Mouse (Mus musculus): Measurements from ENCODE around the gene Gm38655. TPM values are rescaled to one million over a fixed set of nuclear protein-coding genes. Genes with fewer than 3 reads are reported as not detected.
A peak's percentile ranks its signal among the peaks of the same experiment; 100 is the strongest.
"Not testable (repeated sequence)": the region's sequence is repeated elsewhere in the genome, so short reads cannot be mapped to it uniquely, and the experiment has no call there.

The Gm38655 gene
- total RNA-seq, 2 experiments from 2014 or later: not detected

DNA sequence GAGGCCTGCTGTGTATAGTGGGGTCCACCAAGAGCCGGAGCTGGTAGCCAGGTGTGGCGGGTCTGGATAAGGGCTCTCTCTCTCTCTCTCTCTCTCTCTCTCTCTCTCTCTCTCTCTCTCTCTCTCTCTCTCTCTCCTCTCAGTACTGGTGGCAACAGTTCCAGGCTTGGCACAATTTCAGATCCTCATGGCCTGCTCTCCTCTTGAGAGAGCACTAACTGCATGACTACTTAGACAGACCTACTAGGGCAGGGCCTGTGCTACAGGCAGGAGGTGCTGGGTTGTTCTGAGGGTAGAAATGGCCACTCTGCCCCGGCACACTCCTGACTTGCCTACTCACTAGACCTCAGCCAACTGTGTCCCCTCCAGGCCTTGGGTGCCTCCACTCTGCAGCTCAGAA, 2.7 kb downstream of the Gm38655 start:
- DNase-seq (ENCODE audit: low spot score in 2 of 2): no peak

DNA sequence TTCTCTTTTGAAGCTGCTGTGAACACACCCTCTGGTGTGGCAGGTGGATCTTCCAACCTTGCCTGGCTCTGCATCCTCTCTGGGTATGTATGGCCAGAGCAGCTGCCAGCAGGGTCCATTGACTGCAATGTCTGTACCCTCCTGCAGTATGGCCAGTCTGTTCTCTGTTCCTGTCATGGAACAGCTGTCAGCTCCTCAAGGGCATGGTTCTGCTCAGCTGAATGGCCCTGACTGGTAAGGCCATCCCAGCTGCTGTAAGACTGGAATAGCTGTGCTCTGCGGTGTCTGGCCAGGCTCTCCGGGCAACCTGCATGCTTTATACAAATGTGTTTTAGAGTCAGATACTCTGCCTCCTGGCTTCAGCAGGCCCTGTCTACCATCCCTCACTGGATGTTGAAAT, 5.6 kb downstream of the Gm38655 start:
- DNase-seq (ENCODE audit: low spot score in 2 of 2): no peak

DNA sequence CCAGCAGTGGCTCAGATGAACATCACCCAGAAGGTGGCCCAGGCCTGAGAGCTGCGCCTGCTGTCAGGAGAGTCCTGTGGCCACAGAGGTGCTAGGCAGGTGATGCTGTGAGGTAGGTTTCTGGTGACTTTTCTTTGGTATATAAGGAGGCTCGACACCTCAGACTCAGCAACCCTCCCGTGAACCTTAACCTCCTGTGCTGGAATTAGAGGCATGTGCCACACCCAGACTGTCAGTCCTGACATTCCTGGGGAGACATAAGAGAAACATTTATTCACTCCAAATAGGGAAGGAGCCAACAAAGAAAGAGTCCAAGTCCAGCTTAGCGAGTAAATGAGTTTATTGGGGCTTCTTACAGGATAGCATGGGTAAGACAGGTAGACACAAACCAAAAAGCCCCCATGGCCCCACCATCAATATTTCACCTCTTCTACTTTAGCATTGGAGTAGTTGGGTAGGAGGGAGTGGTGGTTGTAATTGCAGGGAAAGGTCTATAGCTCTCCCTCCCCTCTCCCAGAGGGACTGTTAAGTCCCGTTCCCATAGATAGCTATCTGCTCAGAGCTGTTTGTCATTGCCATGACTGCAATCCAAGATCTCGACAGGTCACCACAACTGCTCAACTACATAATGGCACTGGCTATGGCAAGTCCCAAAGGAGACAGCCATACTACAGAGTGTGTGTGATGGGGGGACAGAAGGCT, 9.2 kb downstream of the Gm38655 start:
- DNase-seq (ENCODE audit: low spot score in 2 of 2): no peak

DNA sequence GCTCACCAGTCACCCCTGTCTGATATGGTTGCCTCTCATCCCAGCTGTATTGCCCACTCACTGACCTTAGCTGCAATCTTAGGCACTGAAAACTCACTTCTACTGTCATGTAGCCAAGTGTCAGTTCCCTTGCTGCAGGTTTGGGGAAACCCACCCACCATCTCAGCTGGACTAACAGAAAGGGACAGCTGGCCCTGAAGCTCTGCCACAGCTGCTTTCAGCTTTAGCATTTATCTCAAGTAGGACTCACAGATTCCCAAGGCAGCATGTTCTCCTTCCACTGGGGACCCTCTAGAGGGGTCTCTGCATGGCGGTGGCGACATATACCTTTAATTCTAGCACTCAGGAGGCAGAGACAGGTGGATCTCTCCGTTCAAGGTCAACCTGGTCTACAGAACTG, 10.5 kb downstream of the Gm38655 start:
- no peak for DNase-seq (ENCODE audit: low spot score in 2 of 2)

DNA sequence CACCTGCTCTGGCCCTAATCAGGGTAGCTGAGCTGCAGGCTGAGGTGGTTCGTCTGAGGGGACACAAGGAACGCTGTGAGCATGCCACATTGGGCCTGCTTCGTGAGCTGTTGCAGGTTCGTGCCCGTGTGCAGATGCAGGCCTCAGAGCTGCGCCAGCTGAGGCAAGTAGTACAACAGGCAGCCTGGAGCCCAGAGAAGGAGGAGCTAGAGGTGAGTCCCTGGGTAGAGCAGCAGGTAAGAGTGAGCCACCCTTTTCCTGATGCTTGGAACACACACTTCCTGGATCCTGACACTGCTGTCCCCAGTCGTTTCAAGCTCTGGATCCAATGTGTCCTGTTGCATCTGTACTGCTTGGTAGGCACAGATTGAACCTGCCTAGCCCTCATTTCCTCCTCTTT, 11.9 kb downstream of the Gm38655 start:
- DNase-seq (ENCODE audit: low spot score in 2 of 2): no peak

DNA sequence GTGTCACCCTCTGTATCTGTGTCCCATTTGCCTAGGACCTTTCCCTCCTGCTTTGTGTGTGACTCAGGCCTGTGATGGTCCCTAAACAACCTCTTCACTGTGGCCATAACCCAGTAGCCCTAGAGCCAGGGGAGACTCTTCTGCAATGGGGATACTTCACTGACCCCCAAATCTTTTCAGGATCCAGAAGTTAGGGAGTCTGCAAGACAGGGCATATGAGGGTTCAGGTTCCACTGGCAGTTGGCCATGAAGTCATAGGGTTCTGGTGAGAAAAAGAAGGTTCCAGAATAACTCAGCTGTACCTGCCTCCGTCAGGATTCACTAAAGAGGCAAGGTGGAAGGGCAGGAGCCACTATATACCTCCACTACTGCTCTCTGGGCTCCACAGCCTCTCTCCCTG, 13.1 kb downstream of the Gm38655 start, which contains the start of gene Ccdc154:
Gene Ccdc154 (plus strand): TSS at position 301 of the 400 bp plus-strand sequence.
- DNase-seq (ENCODE audit: low spot score in 2 of 2): no peak

DNA sequence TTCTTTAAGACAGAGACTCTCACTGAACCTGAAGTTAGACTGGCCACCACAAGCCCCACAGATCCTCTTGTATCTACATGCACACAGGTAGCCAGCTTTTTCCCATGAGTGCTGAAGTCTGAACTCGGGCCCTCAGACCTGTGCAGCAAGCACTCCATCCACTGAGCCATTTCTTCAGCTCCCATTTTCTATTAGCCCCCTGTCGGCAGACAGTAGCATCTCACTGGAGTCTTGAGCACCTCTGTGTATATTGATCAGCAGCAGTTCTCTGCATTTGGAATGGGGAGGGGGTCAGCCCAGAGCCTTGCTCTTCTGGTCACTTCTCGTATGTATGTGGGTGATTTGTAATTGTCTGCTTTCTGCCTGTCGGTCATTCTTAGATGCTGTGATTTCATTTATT, 35.3 kb downstream of the Gm38655 start:
- DNase-seq (ENCODE audit: low spot score in 2 of 2): no peak

DNA sequence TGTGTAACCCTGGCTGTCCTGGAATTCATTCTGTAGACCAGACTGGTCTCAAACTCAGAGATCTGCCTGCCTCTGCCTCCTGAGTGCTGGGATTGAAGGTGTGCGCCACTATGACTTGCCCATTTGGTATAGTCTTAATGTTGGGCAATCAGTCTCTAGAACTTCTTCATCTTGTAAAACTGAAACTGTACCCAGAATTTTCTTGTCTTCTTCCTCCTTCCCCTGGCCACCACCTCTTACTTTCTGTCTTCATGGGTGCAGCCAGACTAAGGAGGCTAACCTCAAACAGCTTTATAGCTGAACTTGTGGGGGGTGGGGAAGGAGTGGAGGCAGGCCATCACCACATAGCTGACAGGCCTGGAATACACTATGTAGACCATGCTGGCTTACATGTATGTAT, 36.5 kb downstream of the Gm38655 start:
- no peak for DNase-seq (ENCODE audit: low spot score in 2 of 2)

DNA sequence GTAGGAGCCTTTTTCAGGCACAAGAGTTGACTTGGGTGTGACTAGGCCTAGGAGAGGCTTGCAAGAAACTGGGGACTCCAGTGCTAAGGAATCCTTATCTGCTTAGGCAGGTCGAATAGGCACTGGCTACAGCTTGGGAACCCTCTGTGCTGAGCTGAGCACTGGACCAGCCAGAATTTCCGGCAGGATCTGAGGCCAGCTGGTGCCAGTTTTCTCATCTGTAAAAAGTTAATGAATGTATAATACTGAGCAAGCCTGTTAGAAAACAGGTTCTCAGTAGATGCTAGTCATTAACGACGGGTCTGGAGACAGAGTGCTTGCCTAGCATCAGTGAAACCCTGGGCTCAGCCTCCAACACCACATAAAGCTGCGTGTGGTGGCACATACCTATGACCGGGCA, 39.6 kb downstream of the Gm38655 start:
- no peak for DNase-seq (ENCODE audit: low spot score in 2 of 2)

DNA sequence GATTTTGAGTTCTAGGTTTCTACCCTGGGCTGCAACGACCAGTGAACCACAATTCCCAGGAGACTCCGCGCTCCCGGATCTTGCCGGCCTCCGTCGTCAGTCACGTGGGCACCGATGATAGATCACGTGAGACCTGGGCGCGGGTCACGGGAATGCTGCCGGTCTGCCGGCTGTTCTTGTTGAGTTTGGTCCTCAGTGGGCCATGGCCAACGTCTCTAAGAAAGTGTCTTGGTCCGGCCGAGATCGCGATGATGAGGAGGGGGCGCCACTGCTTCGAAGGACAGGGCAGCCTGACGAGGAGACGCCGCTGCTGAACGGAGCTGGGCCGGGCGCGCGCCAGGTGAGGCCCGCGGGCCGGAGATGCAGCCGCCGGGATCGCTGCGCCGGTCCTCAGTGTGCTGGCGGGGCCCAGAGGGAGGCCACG, 42.0 kb downstream of the Gm38655 start, which contains the start of gene Clcn7:
Gene Clcn7 (plus strand): TSS at position 117 of the 424 bp plus-strand sequence.
- peak; percentile 91 to 95 for DNase-seq (ENCODE audit: low spot score in 2 of 2)

DNA sequence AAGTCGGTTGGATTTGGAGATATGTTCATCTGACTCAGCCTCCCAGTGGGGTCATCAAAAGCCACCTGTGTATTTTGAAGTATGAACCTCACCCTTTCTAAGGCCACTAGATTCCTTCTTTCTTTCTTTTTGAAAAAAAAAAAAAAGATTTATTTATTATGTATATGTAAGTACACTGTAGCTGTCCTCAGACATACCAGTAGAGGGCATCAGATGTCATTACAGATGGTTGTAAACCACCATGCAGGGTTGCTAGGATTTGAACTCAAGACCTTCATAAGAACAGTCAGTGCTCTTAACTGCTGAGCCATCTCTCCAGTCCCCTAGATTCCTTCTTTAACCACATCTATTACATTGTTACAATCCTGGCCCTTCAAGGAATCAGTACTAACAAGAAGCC, 45.2 kb downstream of the Gm38655 start:
- DNase-seq (ENCODE audit: low spot score in 2 of 2): no peak

DNA sequence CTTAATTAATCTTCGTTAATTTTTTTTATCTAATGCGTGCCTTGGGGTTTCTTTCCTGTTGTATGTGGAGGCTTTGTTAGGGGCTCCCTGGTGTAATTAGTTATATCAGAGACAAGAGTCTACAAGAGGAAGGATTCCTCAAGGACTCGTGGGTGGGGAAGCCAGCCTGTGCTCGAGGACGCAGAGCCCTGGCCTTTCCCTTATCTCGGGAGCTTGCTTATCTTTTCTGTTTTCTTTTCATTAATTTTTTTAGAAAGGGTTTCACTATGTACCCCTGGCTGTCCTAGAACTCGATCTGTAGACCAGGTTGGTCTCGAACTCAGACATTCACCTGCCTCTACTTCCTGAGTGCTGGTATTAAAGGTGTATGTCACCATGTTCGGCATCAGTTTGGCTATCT, 47.6 kb downstream of the Gm38655 start:
- DNase-seq (ENCODE audit: low spot score in 2 of 2): no peak

DNA sequence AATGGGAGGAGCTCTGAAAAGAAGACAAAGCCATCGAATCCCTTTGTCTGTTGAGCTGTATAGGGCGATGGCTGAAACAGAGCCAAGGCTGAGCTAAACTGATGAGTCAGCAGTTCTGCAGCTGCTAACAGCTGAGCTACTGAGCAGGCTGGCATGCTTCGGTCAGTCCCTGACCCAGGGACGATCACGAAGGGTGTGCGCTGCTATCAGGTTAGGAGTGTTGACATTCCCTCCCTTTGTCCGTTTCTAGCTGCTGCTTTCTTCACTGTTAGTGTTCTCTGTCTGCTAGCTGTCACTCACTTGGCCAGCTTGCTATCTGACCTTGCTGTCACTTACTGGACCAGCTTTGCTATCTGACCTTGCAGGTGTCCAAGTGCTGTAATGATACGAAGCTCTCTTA, 48.2 kb downstream of the Gm38655 start:
- no peak for DNase-seq (ENCODE audit: low spot score in 2 of 2)

DNA sequence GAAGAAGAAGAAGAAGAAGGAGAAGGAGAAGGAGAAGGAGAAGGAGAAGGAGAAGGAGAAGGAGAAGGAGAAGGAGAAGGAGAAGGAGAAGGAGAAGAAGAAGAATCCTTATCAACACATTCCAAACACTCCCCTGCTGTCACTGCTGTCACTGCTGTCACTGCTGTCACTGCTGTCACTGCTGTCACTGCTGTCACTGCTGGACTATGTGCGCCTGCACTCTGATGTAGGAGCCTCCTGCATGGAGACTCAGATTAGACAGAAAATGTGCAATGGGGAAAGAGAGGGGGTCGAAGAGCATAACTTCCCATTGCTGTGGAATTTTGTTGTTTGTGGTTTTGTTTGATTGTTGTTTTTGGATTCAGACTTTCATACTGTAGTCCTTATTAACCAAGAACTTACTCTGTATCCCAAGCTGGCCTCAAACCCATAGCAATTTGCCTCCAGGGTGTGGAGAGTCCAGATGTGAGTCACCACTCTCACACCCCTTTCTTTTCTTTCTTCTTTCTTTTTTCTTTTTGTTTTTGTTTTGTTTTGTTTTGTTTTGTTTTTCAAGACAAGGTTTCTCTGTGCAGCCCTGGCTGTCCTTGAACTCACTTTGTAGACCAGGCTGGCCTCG, 49.7 kb downstream of the Gm38655 start:
- DNase-seq (ENCODE audit: low spot score in 2 of 2): not testable (repeated sequence)

DNA sequence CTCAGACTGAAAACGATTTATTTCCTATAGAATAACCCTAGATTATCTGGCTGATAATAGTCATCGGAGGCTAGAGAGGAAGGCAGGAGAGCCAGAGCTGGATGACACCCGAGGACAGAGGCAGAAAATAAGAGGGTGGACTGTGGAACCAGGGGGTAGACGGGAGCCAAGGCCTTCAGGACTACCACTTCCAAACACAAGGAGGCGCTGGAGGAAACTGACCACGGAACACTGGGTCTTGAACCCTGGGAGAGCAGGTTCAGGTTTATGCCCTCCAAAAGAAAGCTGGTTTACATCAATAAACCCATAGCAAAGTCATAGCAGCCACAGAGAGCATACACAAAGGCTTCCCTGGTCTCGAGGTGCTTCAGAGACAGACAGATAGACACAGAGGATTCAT, 51.3 kb downstream of the Gm38655 start:
- no peak for DNase-seq (ENCODE audit: low spot score in 2 of 2)

Other genes with a start within 250 kb of the Gm38655 start
- gene Mapk8ip3, start 238.5 kb downstream of the Gm38655 start, total RNA-seq (2021): 100 to 1,000 TPM; 312 to 326 TPM
- 10 to 100 TPM; 11.2 TPM for gene Jpt2, start 214.8 kb downstream of the Gm38655 start, total RNA-seq (2021)
- 10 to 100 TPM; 24.0 to 28.5 TPM for gene Cramp1l, start 159.7 kb downstream of the Gm38655 start, total RNA-seq (2021)
- 10 to 100 TPM; 25.4 to 31.9 TPM for gene Ift140, start 159.4 kb downstream of the Gm38655 start, total RNA-seq (2021)
- gene Tmem204, start 91.9 kb downstream of the Gm38655 start, total RNA-seq (2021): 10 to 100 TPM; 10.1 to 10.7 TPM
- gene Telo2, start 59.5 kb downstream of the Gm38655 start, total RNA-seq (2021): 10 to 100 TPM; 30.1 to 33.4 TPM
- 1 to 10 TPM; 1.4 to 1.6 TPM for gene Ptx4, start 54.7 kb downstream of the Gm38655 start, total RNA-seq (2021)
- gene Clcn7, start 42.1 kb downstream of the Gm38655 start, total RNA-seq (2021): 10 to 100 TPM; 47.3 to 51.1 TPM
- gene Ccdc154, start 13.0 kb downstream of the Gm38655 start, total RNA-seq (2021): under 1 TPM in 1 of 2 experiments, not detected in 1; 0.26 TPM
- 10 to 100 TPM; 17.8 to 19.2 TPM for gene BC003965, start 9.1 kb upstream of the Gm38655 start, total RNA-seq (2021)
- gene Unkl, start 12.9 kb upstream of the Gm38655 start, total RNA-seq (2021): 10 to 100 TPM; 33.9 to 37.0 TPM
- gene Gnptg, start 64.7 kb upstream of the Gm38655 start, total RNA-seq (2021): 10 to 100 TPM; 64.4 to 71.9 TPM
- gene Tsr3, start 64.7 kb upstream of the Gm38655 start, total RNA-seq (2021): 10 to 100 TPM; 25.0 to 26.6 TPM
- gene Baiap3, start 80.9 kb upstream of the Gm38655 start, total RNA-seq (2021): 10 to 100 TPM in 1 of 2 experiments, 1 to 10 TPM in 1; 9.7 to 11.3 TPM
- gene Ube2i, start 99.2 kb upstream of the Gm38655 start, total RNA-seq (2021): 100 to 1,000 TPM; 208 to 219 TPM
- gene Prss34, start 122.9 kb upstream of the Gm38655 start, total RNA-seq (2021): not detected
- gene Prss28, start 133.2 kb upstream of the Gm38655 start, total RNA-seq (2021): not detected
- gene Prss29, start 143.2 kb upstream of the Gm38655 start, total RNA-seq (2021): not detected
- not detected for gene Tpsab1, start 170.1 kb upstream of the Gm38655 start, total RNA-seq (2021)
- gene Tpsb2, start 190.8 kb upstream of the Gm38655 start, total RNA-seq (2021): 1 to 10 TPM in 1 of 2 experiments, under 1 TPM in 1; 0.36 to 1.8 TPM
- not detected for gene Tpsg1, start 193.8 kb upstream of the Gm38655 start, total RNA-seq (2021)